Mouse (Mus musculus) cortical plate, adult 2 months (tissue): ENCODE results near the gene Espl1. TPM values are rescaled to one million over a fixed set of nuclear protein-coding genes. Genes with fewer than 3 reads are reported as not detected.

Source experiments
- H3K27ac ChIP-seq: fragments of 200-500 bp; 2 replicates; pipeline ENCODE4 v1.5.1; 2012; ENCODE audit warnings: low read length, control low read depth, inconsistent platforms; ENCODE audit not compliant: insufficient read depth
- H3K4me1 ChIP-seq: fragments of 200-500 bp; 2 replicates; pipeline ENCODE4 v1.6.1; 2011; ENCODE audit warnings: low read length; ENCODE audit not compliant: control insufficient read depth, insufficient read depth
- H3K4me3 ChIP-seq: fragments of 200-500 bp; 2 replicates; pipeline ENCODE4 v1.5.1; 2011; ENCODE audit warnings: mild to moderate bottlenecking, low read length, control low read depth; ENCODE audit not compliant: insufficient read depth
- CTCF ChIP-seq: fragments of 200-500 bp; IDR thresholded peaks from 2 replicates; pipeline ENCODE4 v1.5.1; 2011; ENCODE audit warnings: mild to moderate bottlenecking, control low read depth, low read length; ENCODE audit not compliant: insufficient read depth; ENCODE audit errors: extremely low read depth
- POLR2A ChIP-seq: fragments of 200-500 bp; IDR thresholded peaks from 2 replicates; pipeline ENCODE4 v1.6.1; 2011; ENCODE audit warnings: mild to moderate bottlenecking, low read length, control low read depth; ENCODE audit not compliant: insufficient read depth; ENCODE audit errors: extremely low read depth
- polyA plus RNA-seq: library from polyadenylated mRNA; depleted of rRNA; stranded (reverse); fragments of >200 nt; gene quantifications from 2 replicates; pipeline ENCODE4 v1.2.3, GENCODE M21; 2012

Gene Espl1
- polyA plus RNA-seq, 1 experiment: 0.52 TPM

GRCm38 (mm10) chr15:102287395-102287794 is 8.7 kb upstream of the Espl1 start:
- Histone ChIP-seq H3K27ac (no peak overlapping the region), H3K4me1 (no peaks in the 10 kb centered on the region), H3K4me3 (no peak overlapping the region)
- TF ChIP-seq POLR2A (no peak), CTCF (peak; percentile 28; the same call in 1 of the 2 replicates)

GRCm38 (mm10) chr15:102296368-102297006 is 421 bp downstream of the Espl1 start:
- H3K4me1 ChIP-seq: no peaks in the 10 kb centered on the region; the same call in 1 of the 2 replicates
- no peak for TF ChIP-seq POLR2A
- no peak for TF ChIP-seq CTCF
- H3K27ac ChIP-seq: no peak overlapping the region
- peak overlapping the region; percentile 36 for H3K4me3 ChIP-seq

- TF ChIP-seq POLR2A (no peak), CTCF (no peak)
- Histone ChIP-seq H3K4me1 (no peaks in the 10 kb centered on the region), H3K27ac (no peak overlapping the region), H3K4me3 (no peak overlapping the region)
These were observed 6.5 kb downstream of the Espl1 start for GRCm38 (mm10) chr15:102302542-102302941.

GRCm38 (mm10) chr15:102308717-102309116 is 12.7 kb downstream of the Espl1 start:
- no peak for TF ChIP-seq POLR2A
- H3K4me3 ChIP-seq: no peak overlapping the region

GRCm38 (mm10) chr15:102310074-102310845 is 14.2 kb downstream of the Espl1 start:
- Histone ChIP-seq H3K4me1 (no peaks in the 10 kb centered on the region), H3K27ac (no peak overlapping the region), H3K4me3 (no peak overlapping the region)
- TF ChIP-seq POLR2A: no peak
- no peak for TF ChIP-seq CTCF

More at GRCm38 (mm10) chr15:102308717-102309116, 12.7 kb downstream of the Espl1 start:
- H3K4me1 ChIP-seq: no peaks in the 10 kb centered on the region
- H3K27ac ChIP-seq: no peak overlapping the region

GRCm38 (mm10) chr15:102311489-102311888 is 15.4 kb downstream of the Espl1 start:
- no peak overlapping the region for H3K4me3 ChIP-seq
- H3K4me1 ChIP-seq: no peaks in the 10 kb centered on the region
- H3K27ac ChIP-seq: no peak overlapping the region
- TF ChIP-seq POLR2A: no peak
- no peak for TF ChIP-seq CTCF

- Histone ChIP-seq H3K27ac (no peak overlapping the region), H3K4me1 (no peaks in the 10 kb centered on the region), H3K4me3 (no peak overlapping the region)
- TF ChIP-seq CTCF (no peak), POLR2A (no peak)
These were observed 19.2 kb downstream of the Espl1 start for GRCm38 (mm10) chr15:102315292-102315691.

- Histone ChIP-seq H3K27ac (no peak overlapping the region), H3K4me3 (no peak overlapping the region), H3K4me1 (no peaks in the 10 kb centered on the region)
- TF ChIP-seq CTCF: peak; percentile 75
- no peak for TF ChIP-seq POLR2A
These were observed 20.2 kb downstream of the Espl1 start for GRCm38 (mm10) chr15:102316263-102316662.

GRCm38 (mm10) chr15:102324654-102325473 is 28.8 kb downstream of the Espl1 start:
- no peak overlapping the region for H3K27ac ChIP-seq

More at GRCm38 (mm10) chr15:102324654-102325473, 28.8 kb downstream of the Espl1 start:
- Histone ChIP-seq H3K4me3 (no peak overlapping the region; the same call in 1 of the 2 replicates), H3K4me1 (no peaks in the 10 kb centered on the region; the same call in 1 of the 2 replicates)
- no peak for TF ChIP-seq POLR2A
- TF ChIP-seq CTCF: no peak
